Mouse (Mus musculus) liver, postnatal 0 days (tissue): ENCODE results near the gene Ppa2. TPM values are rescaled to one million over a fixed set of nuclear protein-coding genes. Genes with fewer than 3 reads are reported as not detected.
A peak's percentile ranks its signal among the peaks of the same experiment; 100 is the strongest.

ENCODE experiments used
- ATAC-seq: fragments of 200-750 bp; cut with Nextera tagmentation; 2 replicates; pipeline ENCODE4 v1.8.0; 2017; ENCODE audit warnings: mild to moderate bottlenecking, moderate library complexity
- DNase-seq: peaks from one replicate; pipeline ENCODE4 v3.0.0-alpha.2; 2016
- H3K27ac ChIP-seq: fragments of 300-500 bp; sonication (generic); 2 replicates; pipeline ENCODE4 v1.5.1; 2014; ENCODE audit warnings: antibody characterized with exemption, moderate library complexity, mild to moderate bottlenecking, low read depth
- H3K27me3 ChIP-seq: fragments of 300-500 bp; sonication (generic); 2 replicates; pipeline ENCODE4 v1.6.1; 2014; ENCODE audit warnings: low read length, control low read depth, mixed read lengths; ENCODE audit not compliant: insufficient read depth
- H3K36me3 ChIP-seq: fragments of 300-500 bp; sonication (generic); replicated peaks from 2 replicates; pipeline ENCODE4 v1.6.1; 2014; ENCODE audit warnings: mild to moderate bottlenecking, control low read depth, low read length, moderate library complexity, mixed read lengths; ENCODE audit not compliant: insufficient read depth
- H3K4me1 ChIP-seq: fragments of 300-500 bp; sonication (generic); 2 replicates; pipeline ENCODE4 v1.6.1; 2014; ENCODE audit warnings: antibody characterized with exemption, mild to moderate bottlenecking, control low read depth; ENCODE audit not compliant: insufficient read depth
- H3K4me2 ChIP-seq: fragments of 300-500 bp; sonication (generic); 2 replicates; pipeline ENCODE4 v1.6.1; 2014; ENCODE audit warnings: low read depth, mild to moderate bottlenecking, low read length, moderate library complexity, mixed read lengths
- H3K4me3 ChIP-seq: fragments of 300-500 bp; sonication (generic); 2 replicates; pipeline ENCODE4 v1.5.1; 2014; ENCODE audit warnings: low read depth, low read length
- H3K9ac ChIP-seq: fragments of 300-500 bp; sonication (generic); replicated peaks from 2 replicates; pipeline ENCODE4 v1.6.1; 2014; ENCODE audit warnings: mild to moderate bottlenecking, moderate library complexity
- H3K9me3 ChIP-seq: fragments of 300-500 bp; sonication (generic); 2 replicates; pipeline ENCODE4 v1.6.1; 2016; ENCODE audit warnings: mild to moderate bottlenecking, control low read depth, low read length, mixed read lengths
- CTCF ChIP-seq: sonication (generic); IDR thresholded peaks from 2 replicates; pipeline ENCODE4 v1.5.1; 2016; ENCODE audit warnings: antibody characterized with exemption, low read depth
- EP300 ChIP-seq: IDR thresholded peaks from 2 replicates; pipeline ENCODE4 v1.6.1; 2016; ENCODE audit warnings: antibody characterized with exemption, low read depth, mild to moderate bottlenecking
- WGBS: fragments of 180-500 bp; shearing (Covaris S2); extraction: QIAGEN DNeasy Blood & Tissue Kit; methylation state at CpG from one replicate; pipeline ENCODE4 v1.1.7; 2014; ENCODE audit not compliant: insufficient replicate concordance; 5-methylcytosine and 5-hydroxymethylcytosine counted together
- polyA plus RNA-seq: library from polyadenylated mRNA; unstranded; fragments of >200 nt; fragmentation: Nextera tagmentation; extraction: Ambion mirVana; gene quantifications from 2 replicates; pipeline ENCODE4 v1.2.1, GENCODE M21; 2015

Ppa2 gene
- 52.2 and 54.2 TPM in 2 replicates for polyA plus RNA-seq

DNA sequence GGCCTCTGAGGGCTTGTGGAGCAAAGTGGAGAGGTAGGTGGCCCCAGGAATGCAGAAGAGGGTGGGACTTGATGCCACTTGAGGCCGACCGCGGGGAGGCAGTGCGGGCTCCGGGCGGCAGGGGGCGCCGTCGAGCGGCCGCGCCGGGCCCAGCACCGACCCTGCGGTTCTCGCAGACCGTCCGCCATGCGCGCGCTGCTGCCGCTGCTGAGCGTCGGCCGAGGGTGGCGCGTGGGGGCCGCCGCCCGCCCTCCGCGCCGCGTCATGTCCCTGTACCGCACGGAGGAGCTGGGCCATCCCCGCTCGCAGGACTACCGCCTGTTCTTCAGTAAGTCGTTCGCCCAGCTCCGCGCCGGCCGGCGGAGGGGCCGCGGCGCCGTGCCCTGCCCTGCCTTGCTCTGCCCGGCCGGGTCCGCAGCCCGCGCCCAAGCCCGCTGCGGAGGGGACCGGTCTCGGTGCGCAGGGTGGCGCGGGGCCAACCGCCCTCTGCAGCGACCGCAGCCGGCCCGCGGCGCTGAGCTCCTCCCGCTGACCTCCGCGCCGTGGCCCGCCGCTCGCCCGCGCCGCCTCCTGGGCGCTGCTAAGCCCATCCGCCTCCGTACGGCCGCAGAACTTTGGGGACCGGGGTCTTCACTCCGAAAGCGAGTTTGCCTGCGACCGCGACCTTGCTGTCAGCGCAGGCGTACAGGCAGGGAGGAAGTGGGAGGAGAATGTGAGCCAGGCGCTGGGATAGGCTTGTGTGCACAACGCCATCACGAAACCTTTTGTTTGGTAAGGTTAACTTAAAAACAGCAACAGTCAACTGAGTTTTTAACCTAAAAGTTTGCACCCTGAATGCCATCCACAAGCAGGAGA lies at the start of gene Ppa2:
Gene Ppa2 (plus strand): TSS at position 157 of the 855 bp plus-strand sequence.
- Histone ChIP-seq H3K4me3 (peak within 1 kb of the TSS; percentile 81), H3K27ac (peak within 1 kb of the TSS; percentile 96), H3K27me3 (no peaks in the 10 kb centered on the region), H3K9me3 (no peaks in the 10 kb centered on the region), H3K4me1 (peaks cover 6% of the 10 kb centered on the region), H3K36me3 (no peaks in the 10 kb centered on the region), H3K4me2 (peak within 1 kb of the TSS; percentile 87), H3K9ac (peak within 1 kb of the TSS; percentile 89)
- under 1% methylated on average over 87 of the region's 95 CpGs for WGBS
- ATAC-seq (peak; percentile 90), DNase-seq (peak; percentile 83)
- TF ChIP-seq EP300 (no peak), CTCF (peak; percentile 65)

DNA sequence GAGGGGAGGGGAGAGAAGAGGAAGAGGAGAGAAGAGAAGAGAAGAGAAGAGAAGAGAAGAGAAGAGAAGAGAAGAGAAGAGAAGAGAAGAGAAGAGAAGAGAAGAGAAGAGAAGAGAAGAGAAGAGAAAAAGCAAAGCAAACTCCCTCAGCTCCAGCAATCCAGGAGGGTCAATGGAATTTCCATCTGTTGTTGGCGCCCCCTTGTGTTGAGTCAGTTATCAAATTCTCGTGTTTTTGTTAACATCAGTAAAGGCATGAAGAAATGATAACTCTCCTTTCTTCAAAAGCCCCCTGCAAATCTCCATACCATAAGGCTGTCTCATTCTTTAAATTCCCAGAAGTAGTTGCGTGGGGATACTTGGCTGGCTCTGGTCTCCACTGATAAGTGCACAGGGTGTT lies 38.0 kb upstream of the Ppa2 start:
- Histone ChIP-seq H3K36me3 (no peaks in the 10 kb centered on the region), H3K27ac (no peak overlapping the region), H3K4me2 (no peak overlapping the region), H3K4me1 (no peaks in the 10 kb centered on the region), H3K9ac (no peak overlapping the region), H3K4me3 (no peak overlapping the region), H3K27me3 (no peaks in the 10 kb centered on the region), H3K9me3 (no peaks in the 10 kb centered on the region)
- TF ChIP-seq EP300 (no peak), CTCF (peak; percentile 68)
- ATAC-seq = no peak
- peak; percentile 68 for DNase-seq
- WGBS = 9% methylated on average over 3 of the region's 3 CpGs

DNA sequence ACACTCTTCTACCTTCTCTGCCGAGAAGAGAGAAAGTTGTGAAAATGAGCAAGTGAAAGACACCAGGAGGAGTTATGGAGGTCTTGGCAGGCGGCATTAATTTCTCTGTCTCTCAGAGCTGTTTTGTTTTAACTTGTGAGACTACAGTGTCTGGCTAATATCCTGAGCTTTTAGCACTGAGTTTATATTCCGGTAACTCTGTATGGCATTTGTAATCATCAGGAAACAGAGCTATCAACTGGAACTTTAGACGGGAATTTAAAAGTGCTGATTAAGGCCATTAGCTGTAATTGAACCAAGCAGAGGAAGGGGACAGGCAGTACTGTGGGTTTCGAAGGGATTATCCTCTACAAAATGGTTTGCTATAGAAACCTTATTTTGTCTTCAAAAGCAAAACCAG lies 25.3 kb upstream of the Ppa2 start:
- Histone ChIP-seq H3K4me2 (no peak overlapping the region), H3K27me3 (no peaks in the 10 kb centered on the region), H3K36me3 (no peaks in the 10 kb centered on the region), H3K27ac (no peak overlapping the region), H3K4me3 (no peak overlapping the region), H3K9me3 (no peaks in the 10 kb centered on the region), H3K4me1 (no peaks in the 10 kb centered on the region), H3K9ac (no peak overlapping the region)
- TF ChIP-seq CTCF = no peak
- TF ChIP-seq EP300 = no peak
- DNase-seq (no peak), ATAC-seq (0 out of 2 replicates have a peak, but pooled peaks have one; percentile 23)
- 63% methylated on average over 5 of the region's 5 CpGs for WGBS

DNA sequence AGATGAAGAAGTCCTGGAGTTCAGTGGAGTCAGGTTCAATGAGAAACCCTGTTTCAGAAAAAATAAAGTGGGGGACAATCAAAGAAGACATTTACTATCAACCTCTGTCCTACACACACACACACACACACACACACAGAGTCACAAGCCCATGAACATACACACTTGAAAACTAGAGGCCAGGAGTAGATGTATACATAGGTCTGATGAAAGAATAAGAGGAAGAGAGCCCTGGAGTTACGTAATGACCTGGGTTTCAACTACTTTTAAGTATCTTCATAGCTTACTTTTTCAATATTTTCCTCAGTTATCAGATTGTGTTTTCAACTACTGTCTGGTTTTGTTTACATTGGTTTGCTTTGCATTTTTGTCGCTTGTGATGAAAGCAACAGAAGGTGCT lies 21.1 kb upstream of the Ppa2 start:
- no peaks in the 10 kb centered on the region for H3K27me3 ChIP-seq
- no peak overlapping the region for H3K4me3 ChIP-seq
- 78% methylated on average over 2 of the region's 2 CpGs for WGBS
- H3K4me1 ChIP-seq = no peaks in the 10 kb centered on the region
- H3K36me3 ChIP-seq = no peaks in the 10 kb centered on the region
- no peak for ATAC-seq
- DNase-seq = no peak
- H3K27ac ChIP-seq = no peak overlapping the region
- TF ChIP-seq CTCF (no peak), EP300 (no peak)
- no peak overlapping the region for H3K9ac ChIP-seq
- H3K9me3 ChIP-seq = peaks cover 2% of the 10 kb centered on the region; the same call in 1 of the 2 replicates
- no peak overlapping the region for H3K4me2 ChIP-seq

DNA sequence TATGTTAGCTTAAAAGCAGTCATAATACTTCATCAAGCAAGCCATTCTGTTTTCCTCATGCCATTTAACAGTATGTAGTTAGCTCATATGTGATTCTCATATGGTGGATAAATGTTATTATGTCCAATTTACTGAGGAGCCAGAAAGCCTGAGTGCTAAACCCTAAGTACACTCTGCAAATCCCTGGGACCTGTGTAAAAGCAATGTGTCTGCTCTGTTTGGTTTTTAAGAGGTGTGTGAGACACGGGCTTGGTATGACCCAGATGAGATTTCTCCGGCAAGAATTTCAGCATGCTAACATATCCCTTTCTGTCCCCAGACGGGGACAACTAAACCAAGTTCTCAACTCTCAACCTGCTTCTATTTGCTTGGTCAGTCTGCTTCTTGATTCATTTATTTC lies 5.6 kb upstream of the Ppa2 start:
- Histone ChIP-seq H3K36me3 (no peaks in the 10 kb centered on the region), H3K4me3 (no peak overlapping the region), H3K9me3 (no peaks in the 10 kb centered on the region), H3K4me1 (no peaks in the 10 kb centered on the region), H3K4me2 (no peak overlapping the region), H3K27ac (no peak overlapping the region), H3K27me3 (no peaks in the 10 kb centered on the region), H3K9ac (no peak overlapping the region)
- WGBS = 83% methylated on average over 3 of the region's 3 CpGs
- DNase-seq (no peak), ATAC-seq (no peak)
- TF ChIP-seq EP300 (no peak), CTCF (no peak)

DNA sequence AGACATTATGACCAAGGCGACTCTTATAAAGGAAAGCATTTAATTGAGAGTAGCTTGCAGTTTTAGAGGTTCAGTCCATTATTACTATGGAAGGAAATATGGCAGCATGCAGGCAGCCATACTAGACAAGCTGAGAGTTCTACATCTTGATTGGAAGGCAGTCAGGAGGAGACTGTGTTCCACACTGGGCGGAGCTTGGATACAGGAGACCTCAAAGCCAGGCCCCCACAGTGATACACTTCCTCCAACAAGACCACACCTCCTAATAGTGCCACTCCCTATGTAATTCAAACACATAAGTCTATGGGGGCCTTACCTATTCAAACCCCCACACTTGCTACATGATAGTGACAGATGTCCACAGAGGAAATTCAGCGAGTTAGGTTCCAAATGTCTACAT lies 1.5 kb upstream of the Ppa2 start:
- Histone ChIP-seq H3K27me3 (no peaks in the 10 kb centered on the region), H3K4me3 (no peak overlapping the region), H3K9ac (no peak overlapping the region), H3K4me2 (no peak overlapping the region), H3K4me1 (peaks cover 6% of the 10 kb centered on the region), H3K9me3 (no peaks in the 10 kb centered on the region), H3K36me3 (no peaks in the 10 kb centered on the region), H3K27ac (no peak overlapping the region)
- no peak for TF ChIP-seq CTCF
- no peak for TF ChIP-seq EP300
- ATAC-seq (no peak), DNase-seq (no peak)
- 90% methylated on average over 3 of the region's 3 CpGs for WGBS
